Mouse (Mus musculus) right cerebral cortex, postnatal 36 days (tissue): Measurements from ENCODE around the gene Tex101.
"Not testable (repeated sequence)": the region's sequence is repeated elsewhere in the genome, so short reads cannot be mapped to it uniquely, and the experiment has no call there.

Experiments used
- DNase-seq, 2 experiments: peaks; one replicate each; pipeline ENCODE4 v3.0.0; 2022; ENCODE audit warnings: low spot score in 2 of 2, mixed read lengths in 1 of 2

The Tex101 gene

DNA sequence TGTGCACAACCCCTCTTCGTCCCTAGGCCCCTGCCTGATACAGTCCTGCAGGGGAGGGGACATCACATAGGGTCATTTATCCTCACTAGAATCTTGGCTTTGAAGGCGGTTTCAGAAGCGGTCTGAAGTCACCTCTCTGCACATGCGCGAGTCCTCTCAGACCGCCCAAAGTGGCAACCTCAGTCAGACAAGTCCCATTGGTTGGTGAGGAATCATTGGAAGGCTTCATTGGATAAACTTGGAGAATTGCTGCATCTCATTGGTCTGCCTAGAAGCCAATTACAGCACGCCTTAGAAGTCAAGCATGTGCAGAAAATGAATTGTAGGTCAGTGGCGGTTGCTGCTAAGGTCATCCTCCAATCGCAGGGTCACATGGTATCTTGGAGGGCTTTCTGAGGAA, at the start of gene Tex101:
TSS of gene Tex101 (minus strand) at position 101 of the 400 bp plus-strand sequence.
- no peak for DNase-seq

DNA sequence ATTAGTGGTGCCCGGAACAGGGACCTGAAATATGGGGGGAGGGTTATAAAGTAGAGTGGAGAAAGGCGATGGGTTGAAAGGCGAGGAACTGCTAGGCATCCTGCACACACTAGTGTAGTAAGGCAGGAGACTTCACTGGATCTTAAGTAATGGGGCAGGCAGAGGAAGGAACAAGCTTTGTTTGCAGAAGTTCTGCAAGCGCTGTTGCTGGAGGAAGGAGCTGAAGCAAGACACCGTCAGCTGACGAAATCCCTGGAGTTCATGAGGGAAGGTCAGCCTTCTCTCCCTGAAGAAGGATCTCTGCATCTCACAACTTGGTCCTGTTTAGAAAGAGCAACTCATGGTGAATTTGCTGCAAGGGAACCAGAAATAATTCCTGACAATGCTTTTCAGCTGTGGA, 38.6 kb upstream of the Tex101 start:
- no peak for DNase-seq

DNA sequence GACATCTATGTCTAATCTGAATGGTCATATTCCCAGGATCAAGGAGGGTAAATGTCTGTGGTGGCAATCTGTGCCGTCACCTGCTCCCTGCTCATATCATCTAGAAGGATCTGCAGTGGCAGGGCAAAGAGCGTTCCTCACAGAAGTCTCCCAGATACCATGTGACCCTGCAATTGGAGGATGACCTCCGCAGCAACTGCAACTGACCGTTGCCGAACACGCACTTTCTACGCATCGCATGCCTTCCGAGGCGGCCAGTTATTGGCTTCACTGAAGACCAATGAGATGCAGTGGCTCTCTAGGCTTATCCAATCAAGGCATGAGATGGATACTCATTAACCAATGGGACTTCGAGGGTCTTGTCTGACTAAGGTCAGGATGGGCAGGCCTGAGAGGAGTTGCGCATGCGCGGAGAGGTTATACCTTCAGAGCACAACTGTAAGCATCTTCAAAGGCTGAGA, 32.4 kb upstream of the Tex101 start, which contains the start of gene BC049730:
TSS of gene BC049730 (plus strand) at position 411 of the 461 bp plus-strand sequence.
- no peak for DNase-seq

DNA sequence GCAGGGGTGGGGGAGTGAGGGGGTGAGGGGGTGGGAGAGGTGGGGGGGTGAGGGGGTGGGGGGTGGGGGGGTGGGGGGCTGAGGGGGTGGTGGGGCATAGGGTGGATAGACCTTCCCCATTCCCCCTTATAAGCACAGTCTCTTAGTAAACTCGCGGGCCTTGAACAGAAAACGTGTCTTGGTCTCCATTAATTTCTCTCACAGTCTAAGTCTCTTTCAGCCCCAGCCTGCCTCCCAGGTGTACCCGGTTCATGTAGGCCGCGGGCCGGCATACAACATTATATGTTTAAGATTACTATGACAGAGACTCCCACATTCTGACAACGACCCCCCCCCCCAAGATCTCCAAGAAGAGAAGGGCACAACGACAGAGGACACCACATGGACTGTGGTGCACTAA, 26.4 kb upstream of the Tex101 start:
- not testable (repeated sequence) for DNase-seq

DNA sequence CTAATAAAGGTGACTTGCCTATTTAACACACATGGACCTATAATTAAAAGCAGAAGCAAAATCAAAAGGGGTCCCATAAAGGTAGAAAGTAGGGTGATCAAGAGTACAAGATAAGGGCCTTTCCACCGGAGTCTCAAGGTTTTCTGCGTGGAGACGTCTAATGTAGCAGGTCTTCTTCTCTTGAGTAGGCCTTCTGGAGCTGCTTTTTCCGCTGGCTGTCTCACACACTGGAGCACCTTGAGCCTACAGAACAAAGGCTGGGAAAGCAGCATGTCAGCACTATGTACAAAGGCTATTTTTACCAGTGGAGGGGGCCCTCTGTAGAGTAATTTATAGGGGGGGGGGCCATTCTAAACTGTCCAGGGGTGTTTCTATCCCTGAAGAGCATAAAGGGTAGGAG, 21.4 kb upstream of the Tex101 start:
- not testable (repeated sequence) for DNase-seq

DNA sequence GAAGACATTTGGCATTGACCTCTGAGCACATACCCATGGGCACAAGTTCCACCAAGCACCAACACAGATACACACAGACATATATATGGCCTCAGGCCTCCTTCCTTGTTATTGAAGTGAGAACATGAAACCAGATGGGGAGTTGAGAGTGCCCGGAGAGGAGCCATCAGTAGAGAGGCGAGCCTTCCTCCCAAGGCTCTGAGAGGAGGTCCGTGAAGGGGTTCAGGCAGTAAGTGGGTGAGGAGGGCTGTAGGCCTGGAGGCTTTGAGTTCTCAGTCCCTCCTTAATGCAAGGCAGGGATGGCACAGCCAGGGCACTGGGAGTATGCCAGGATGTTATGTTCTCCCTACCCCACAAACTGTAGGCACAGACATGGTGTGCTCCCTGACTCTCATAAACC, 16.2 kb upstream of the Tex101 start:
- DNase-seq: not testable (repeated sequence)

DNA sequence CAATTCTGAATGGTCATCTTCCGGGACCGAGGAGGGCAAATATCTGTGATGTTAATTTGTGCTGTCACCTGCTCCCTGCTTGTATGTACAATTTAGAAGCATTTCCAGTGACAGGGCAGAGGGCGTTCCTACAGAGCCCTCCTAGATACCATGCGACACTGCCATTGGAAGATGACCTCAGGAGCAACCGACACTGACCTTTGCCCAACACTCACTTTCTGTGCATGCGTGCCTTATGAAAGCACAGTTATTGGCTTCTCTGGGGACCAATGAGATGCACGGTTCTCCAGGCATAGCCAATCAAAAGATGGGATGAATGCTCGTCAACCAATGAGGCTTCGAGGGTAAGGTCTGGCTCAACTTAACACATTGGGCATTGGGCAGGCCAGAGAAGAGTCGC, 11.0 kb upstream of the Tex101 start:
- DNase-seq: not testable (repeated sequence)

DNA sequence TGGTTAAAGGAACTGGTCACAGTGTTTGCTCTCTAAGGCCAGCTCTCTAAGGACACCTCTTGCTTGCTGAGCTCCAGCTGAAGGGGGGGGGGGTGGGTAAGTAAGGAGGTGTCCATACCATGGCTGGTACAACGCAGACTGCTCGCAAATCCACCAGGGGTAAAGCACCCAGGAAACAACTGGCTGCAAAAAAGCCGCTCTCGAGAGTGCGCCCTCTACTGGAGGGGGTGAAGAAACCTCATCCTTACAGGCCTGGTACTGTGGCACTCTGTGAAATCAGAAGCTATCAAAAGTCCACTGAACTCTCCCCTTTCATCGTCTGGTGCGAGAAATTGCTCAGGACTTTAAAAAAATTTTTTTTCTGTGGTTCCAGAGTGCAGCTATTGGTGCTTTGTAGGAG, 7.6 kb upstream of the Tex101 start:
- not testable (repeated sequence) for DNase-seq

DNA sequence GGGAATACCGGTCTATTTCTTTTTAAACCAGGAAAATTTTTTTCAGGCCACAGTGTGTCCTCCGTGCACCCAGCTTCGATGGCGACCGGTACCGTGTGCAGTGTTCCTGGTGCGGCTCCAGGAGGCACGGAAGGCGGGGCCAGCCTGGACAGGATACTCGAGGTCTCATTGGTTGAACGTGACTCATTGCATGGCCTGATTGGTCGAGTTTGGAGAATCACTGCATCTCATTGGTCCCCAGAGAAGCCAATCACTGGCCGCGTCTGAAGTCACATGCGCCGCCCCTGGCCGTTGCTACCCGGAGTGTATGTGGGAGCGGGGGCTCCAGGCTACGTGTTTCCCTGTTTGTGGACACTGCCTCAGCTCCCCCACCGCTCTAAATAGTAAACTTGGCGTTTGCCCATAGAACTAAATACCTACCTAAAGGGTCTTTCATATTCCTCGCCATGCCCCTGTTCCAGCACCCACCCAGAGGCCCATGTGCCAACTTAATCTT, 4.5 kb downstream of the Tex101 start:
- DNase-seq: no peak

DNA sequence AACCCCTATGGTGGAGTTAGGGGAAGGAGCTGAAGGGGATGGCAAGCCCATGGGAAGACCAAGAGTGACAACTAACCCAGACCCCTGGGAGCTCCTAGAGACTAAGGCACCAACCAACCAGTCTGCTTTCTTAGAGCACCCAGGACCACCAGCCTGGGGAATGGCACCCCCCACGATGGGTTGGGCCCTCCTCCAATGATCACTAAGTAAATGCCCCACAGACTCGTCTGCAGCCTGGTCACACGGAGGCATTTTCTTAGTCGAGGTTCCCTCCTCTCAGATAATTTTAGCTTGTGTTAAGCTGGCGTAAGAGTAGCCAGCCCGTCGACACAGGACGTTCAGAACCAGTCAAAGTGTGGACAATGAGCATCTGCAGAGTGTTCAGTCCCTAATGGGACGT, 11.5 kb downstream of the Tex101 start:
- no peak for DNase-seq

DNA sequence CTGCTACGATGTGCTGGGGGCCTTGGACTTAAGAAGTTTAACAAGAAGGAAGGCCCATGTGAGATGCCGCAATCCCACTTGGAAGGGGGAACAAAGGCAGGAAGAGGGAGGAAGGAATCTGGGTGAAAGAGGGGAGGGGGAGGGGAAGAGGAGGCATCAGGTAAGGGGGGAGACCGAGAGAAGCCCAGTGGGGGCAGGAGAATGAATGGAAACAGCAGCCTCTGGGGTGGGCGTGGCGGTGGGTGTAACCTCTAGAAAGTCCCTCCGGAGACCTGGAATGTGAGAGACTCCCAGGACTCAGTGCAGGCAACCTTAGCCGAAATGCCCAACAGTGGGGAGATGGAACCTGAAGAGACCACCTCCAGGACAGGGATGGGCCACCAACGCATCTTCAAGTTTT, 12.2 kb downstream of the Tex101 start:
- DNase-seq: no peak

DNA sequence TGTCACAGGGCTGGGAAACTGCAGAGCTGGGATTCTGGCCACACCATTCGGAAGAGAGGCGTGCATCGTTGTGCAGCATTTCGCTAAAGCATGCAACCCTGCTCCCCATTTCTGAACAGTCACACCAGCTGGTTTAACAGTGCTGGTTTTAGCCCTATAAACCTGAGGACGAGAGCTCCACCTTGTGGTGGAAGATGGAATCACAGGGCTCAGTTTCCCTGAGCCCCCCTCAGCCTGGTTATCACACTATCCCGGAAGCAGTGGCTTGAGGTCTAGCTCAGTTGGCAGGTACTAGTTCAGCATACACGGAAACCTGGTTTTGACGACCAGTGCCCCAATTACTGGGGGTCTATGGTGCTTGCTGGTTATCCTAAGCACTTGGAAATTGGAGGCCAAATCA, 13.9 kb downstream of the Tex101 start:
- peak in 1 of 2 experiments; percentile 32 for DNase-seq

DNA sequence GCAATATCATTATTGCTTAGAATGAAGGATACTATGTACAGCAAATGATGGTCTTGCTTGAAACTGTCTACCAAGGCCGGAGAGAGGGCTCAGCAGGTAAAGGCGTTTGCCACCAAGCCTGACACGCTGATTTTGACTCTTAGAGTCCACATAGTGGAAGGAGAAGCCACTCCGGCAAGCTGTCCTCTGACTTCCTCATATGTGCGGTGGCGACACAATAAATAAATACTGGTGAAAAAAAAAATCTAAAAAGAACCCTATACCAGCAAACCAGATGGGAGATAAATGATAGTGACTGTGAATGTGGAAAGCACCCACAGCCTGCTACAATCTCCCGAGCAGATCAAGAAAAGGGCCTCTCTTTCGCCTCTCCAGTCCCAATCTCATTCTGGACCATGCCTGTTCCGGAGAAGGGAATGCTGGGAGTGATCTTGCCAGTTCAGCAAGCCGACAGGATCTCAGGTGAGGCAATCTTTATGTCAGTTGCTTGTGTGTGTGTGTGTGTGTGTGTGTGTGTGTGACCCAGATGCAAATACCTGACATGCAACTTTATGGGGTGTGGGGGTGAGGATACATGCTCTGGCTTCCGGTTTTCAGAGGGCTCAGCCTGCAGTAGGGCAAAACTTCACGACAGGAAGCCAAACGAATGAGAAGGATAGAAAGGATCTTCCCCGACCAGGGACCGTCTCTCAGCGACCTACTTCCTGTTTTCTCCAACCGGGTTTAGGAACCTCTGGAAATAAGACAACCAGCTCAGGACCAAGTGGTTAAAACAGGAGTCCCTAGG, 15.2 kb downstream of the Tex101 start:
- DNase-seq: no peak

DNA sequence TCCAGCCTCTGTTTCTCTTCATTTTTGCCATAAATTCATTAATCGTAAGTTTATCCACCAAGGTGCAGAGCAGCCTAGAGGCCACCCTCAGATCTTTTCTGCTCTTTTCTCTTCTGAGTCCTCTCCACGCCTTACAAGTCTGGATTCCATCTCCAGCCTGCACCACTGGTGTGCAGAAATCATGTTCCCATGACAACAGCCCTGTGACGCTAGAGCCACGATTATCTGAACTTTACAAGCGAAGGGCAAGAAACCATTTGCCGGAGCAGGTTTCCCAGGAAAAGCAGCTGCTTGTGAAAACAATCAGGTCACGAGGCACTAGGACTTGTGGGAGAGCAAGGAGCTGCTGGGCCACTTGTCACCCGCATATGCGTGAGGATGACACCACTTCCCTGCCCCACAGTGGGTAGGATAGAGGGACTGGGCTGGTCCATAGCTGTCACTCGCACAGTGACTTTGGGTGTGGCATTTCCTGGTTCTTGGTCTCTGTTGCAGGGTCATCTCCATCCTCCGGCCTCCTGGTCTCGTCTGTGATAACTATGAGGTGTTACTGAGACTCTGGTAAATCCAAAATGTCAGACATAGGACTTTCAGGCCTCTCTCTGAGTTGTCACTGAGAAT, 16.6 kb downstream of the Tex101 start:
- DNase-seq: no peak

DNA sequence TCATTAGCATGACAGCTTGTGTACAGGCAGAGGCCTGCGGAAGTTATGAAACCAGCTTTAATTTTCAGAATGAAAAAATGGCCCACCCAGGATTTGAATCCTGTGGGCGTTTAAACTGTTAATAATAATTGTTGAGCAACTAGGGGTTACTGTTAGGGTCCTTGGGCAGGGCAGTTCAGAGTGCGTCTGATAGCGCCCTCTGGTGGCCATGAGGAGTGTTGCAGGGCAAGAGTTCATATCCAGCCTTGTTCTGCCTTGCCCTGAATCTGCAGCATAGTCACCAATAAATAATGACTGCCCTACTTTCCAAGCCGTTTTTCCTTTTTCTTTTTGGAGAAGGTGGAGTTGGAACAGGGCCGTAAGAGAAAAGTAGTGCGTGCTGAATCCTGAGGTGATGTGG, 22.8 kb downstream of the Tex101 start:
- DNase-seq: no peak

DNA sequence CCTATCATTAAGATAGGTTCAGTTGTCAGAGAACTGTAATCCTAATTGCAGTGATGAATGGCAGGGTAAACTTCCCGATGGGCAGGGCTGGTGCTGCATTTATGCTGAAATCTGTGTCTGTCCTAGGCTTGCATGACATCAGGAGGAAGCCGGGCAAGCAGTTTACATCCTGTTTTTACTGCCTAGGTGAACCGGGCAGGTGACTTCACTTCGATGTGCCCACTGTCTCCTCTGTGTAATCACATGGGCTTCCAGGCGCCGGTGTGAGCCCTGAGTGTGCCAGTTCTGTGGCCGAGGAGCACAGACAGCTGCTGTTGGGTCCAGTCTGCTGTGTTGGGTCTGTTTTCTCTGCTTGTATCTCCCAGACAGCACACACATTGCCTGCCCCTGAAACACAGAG, 30.0 kb downstream of the Tex101 start:
- no peak for DNase-seq

DNA sequence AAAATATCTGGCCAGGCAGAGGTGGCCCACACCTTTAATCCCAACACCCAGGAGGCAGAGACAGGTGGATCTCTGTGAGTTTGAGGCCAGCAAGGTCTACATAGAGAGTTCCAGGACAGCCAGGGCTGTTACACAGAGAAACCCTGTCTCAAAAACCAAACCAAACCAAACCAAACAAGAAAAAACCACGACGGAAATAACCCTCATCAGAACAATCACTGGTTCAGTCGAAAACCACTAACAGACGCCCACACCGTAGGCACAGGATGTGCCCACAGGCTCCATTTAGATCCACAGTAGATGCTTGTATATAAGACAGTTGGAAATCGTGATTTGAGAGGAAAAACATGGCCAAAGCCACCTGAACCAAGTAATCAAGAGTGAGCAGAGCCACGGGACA, 31.5 kb downstream of the Tex101 start:
- DNase-seq: no peak

DNA sequence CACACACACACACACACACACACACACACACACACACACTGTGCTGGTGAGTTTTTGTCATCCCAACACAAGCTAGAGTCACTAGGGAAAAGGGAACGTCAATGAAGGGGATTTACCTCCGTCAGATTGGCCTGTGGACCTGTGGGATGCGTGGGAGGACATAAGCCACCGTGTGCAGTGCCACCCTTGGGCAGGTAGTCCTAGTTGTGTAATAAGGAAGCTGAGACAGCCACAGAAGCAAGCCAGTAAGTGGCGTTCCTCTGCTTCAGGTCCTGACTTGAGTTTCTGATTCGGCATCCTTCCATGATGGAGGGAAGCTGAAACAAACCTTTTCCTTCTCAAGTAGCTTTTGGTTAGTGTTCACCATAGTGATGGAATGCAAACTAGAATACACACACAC, 32.0 kb downstream of the Tex101 start:
- DNase-seq: no peak

DNA sequence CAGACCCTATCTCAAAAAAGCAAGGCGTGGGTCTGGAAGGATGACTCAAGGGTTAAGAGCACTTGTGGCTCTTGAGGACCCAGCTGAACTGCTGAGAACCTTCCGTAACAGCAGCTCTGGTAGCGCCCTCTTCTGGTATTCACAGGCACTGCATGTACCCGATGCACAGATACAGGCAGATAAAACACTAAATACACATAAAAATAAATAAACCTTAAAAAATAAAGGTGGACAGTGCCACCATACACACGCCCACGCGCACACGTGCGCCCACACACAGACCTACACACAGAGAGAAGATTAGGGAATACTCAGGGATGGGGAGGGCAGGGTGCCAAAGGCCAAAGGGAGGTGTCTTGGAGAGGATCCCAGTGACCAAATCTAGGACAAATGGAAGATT, 34.0 kb downstream of the Tex101 start:
- DNase-seq: no peak

DNA sequence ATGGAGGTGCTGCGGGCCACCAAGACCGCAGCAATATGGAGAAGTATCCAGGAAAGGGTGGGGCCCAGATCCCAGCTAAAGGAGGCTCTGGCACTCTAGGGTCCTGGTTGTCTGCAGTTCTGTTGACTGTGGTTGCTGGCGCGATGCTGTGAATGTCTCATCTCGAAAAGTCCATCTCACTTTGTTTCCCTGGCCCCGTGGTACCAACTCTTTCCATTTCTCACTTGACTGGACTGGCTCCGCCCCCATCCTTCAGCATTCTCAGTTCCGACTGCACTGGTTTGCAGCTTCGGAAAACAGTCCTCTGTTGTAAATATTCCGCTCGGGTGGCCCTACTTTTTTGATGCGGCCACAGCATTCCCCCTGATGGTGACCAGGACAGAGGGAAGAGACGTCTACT, 36.0 kb downstream of the Tex101 start:
- DNase-seq: no peak

DNA sequence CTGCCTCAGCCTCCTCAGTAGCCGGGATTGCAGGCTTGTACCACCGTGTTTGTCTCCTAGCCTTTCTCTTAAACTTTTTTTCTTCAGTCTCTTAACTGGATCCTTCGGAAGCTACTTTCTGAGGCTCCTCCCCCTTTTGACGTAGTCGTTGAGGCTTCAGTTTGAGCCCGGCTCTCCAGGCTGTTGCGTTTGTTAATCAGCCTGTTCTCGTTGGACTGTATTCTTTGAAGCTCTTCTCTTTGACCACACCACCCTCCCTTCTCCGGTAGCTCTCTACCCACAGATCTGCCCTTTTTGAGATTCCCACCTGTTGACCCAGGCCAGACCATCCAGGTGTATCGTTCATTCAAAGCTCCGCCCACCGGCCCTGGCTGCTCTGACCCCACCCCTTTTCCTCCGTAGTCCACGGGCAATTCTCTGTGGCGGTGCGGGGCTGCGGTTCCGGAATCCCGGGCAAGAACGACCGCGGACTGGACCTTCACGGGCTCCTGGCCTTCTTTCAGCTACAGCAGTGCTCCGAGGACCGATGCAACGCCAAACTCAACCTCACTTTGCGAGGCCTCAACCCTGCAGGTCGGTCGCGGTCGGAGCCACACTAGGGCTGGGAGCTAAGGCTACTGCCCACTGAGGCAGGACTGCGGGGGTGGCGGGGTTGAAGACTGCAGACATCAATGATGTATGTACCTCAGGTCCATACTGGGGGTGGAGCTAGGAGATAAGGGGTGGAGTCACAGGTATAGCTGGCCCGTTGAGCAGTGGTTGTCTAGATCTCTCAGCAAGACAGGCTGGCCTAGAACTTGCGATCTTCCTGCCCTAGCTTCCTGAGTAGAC, 38.2 kb downstream of the Tex101 start:
- no peak for DNase-seq

DNA sequence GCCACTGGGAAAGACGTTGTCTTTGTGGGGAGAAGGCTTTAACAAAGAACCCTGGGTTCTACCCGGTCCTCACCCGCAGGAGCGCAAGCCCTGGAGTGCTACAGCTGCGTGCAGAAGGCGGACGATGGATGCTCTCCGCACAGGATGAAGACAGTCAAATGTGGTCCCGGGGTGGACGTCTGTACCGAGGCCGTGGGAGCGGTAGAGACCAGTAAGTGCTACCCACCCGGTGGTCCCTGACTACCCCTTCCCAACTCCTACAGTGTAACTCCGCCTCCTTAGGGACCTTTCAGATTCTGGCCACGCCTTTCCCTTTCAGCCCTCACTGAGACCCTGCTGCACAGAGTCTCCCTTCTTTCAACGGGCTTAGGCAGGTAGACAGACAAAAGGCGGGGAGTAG, 39.4 kb downstream of the Tex101 start:
- no peak for DNase-seq
